Mouse (Mus musculus) liver, embryonic 16.5 days (tissue): ENCODE data around the gene Sh2b2. TPM values are rescaled to one million over a fixed set of nuclear protein-coding genes. Genes with fewer than 3 reads are reported as not detected.
"Not testable (repeated sequence)": the region's sequence is repeated elsewhere in the genome, so short reads cannot be mapped to it uniquely, and the experiment has no call there.

ENCODE experiments used
- ATAC-seq: fragments of 200-750 bp; cut with Nextera tagmentation; 2 replicates; pipeline ENCODE4 v1.8.0; 2017; ENCODE audit warnings: low read depth, mild to moderate bottlenecking, moderate number of reproducible peaks, moderate library complexity
- H3K27ac ChIP-seq: fragments of 300-500 bp; sonication (generic); 2 replicates; pipeline ENCODE4 v1.5.1; 2014; ENCODE audit warnings: mild to moderate bottlenecking, low read length
- H3K27me3 ChIP-seq: fragments of 300-500 bp; sonication (generic); 2 replicates; pipeline ENCODE4 v1.6.1; 2014; ENCODE audit warnings: low read depth, low read length, mixed read lengths; ENCODE audit not compliant: control insufficient read depth, insufficient read depth
- H3K36me3 ChIP-seq: fragments of 300-500 bp; sonication (generic); 2 replicates; pipeline ENCODE4 v1.6.1; 2014; ENCODE audit warnings: mild to moderate bottlenecking; ENCODE audit not compliant: control insufficient read depth, insufficient read depth
- H3K4me1 ChIP-seq: fragments of 300-500 bp; sonication (generic); 2 replicates; pipeline ENCODE4 v1.6.1; 2014; ENCODE audit warnings: low read depth, low read length, mixed read lengths; ENCODE audit not compliant: control insufficient read depth
- H3K4me2 ChIP-seq: fragments of 300-500 bp; sonication (generic); 2 replicates; pipeline ENCODE4 v1.6.1; 2014; ENCODE audit warnings: low read depth, low read length, mixed read lengths
- H3K4me3 ChIP-seq: fragments of 300-500 bp; sonication (generic); 2 replicates; pipeline ENCODE4 v1.5.1; 2014; ENCODE audit warnings: low read depth, mild to moderate bottlenecking, low read length
- H3K9ac ChIP-seq: fragments of 300-500 bp; sonication (generic); 2 replicates; pipeline ENCODE4 v1.6.1; 2014; ENCODE audit warnings: low read depth, low read length
- H3K9me3 ChIP-seq: fragments of 300-500 bp; sonication (generic); replicated peaks from 2 replicates; pipeline ENCODE4 v1.6.1; 2016; ENCODE audit warnings: low read length; ENCODE audit not compliant: control insufficient read depth
- whole genome bisulfite sequencing: fragments of 180-500 bp; shearing (Covaris S2); extraction: QIAGEN DNeasy Blood & Tissue Kit; methylation state at CpG from one replicate; pipeline ENCODE4 v1.1.7; 2014; ENCODE audit not compliant: insufficient replicate concordance; 5-methylcytosine and 5-hydroxymethylcytosine counted together
- polyA plus RNA-seq: library from polyadenylated mRNA; unstranded; fragments of >200 nt; fragmentation: Nextera tagmentation; extraction: Ambion mirVana; gene quantifications from 2 replicates; pipeline ENCODE4 v1.2.1, GENCODE M21; 2015

Gene Sh2b2
- polyA plus RNA-seq, 1 experiment from 2014 or later = 1.9 TPM

- H3K9ac ChIP-seq = no peak overlapping the region
- WGBS = 73% methylated on average over 12 of the region's 12 CpGs
Measured at GRCm38 (mm10) chr5:136218585-136218984, 27.8 kb downstream of the Sh2b2 start.

GRCm38 (mm10) chr5:136217932-136218381 is 28.4 kb downstream of the Sh2b2 start:
- ATAC-seq = no peak
- no peak overlapping the region for H3K4me2 ChIP-seq
- no peak overlapping the region for H3K27ac ChIP-seq
- no peaks in the 10 kb centered on the region for H3K9me3 ChIP-seq
- H3K4me1 ChIP-seq = no peaks in the 10 kb centered on the region
- no peak overlapping the region for H3K4me3 ChIP-seq
- no peaks in the 10 kb centered on the region for H3K36me3 ChIP-seq
- 36% methylated on average over 4 of the region's 4 CpGs for WGBS
- H3K9ac ChIP-seq = no peak overlapping the region
- H3K27me3 ChIP-seq = no peaks in the 10 kb centered on the region

More at GRCm38 (mm10) chr5:136218585-136218984, 27.8 kb downstream of the Sh2b2 start:
- H3K4me2 ChIP-seq = no peak overlapping the region
- no peak overlapping the region for H3K27ac ChIP-seq
- H3K36me3 ChIP-seq = no peaks in the 10 kb centered on the region
- ATAC-seq = no peak
- no peak overlapping the region for H3K4me3 ChIP-seq
- no peaks in the 10 kb centered on the region for H3K9me3 ChIP-seq
- H3K27me3 ChIP-seq = no peaks in the 10 kb centered on the region
- H3K4me1 ChIP-seq = no peaks in the 10 kb centered on the region

GRCm38 (mm10) chr5:136217004-136217665 is 29.2 kb downstream of the Sh2b2 start:
- H3K27ac ChIP-seq = no peak overlapping the region

GRCm38 (mm10) chr5:136215958-136216357 is 30.4 kb downstream of the Sh2b2 start:
- Histone ChIP-seq H3K36me3 (no peaks in the 10 kb centered on the region), H3K4me2 (no peak overlapping the region), H3K9me3 (no peaks in the 10 kb centered on the region), H3K27ac (no peak overlapping the region), H3K9ac (no peak overlapping the region), H3K4me1 (no peaks in the 10 kb centered on the region), H3K27me3 (no peaks in the 10 kb centered on the region), H3K4me3 (no peak overlapping the region)
- no peak for ATAC-seq
- 71% methylated on average over 5 of the region's 5 CpGs for WGBS

More at GRCm38 (mm10) chr5:136217004-136217665, 29.2 kb downstream of the Sh2b2 start:
- H3K36me3 ChIP-seq = no peaks in the 10 kb centered on the region
- ATAC-seq = no peak
- H3K4me1 ChIP-seq = no peaks in the 10 kb centered on the region
- 62% methylated on average over 18 of the region's 18 CpGs for WGBS
- no peaks in the 10 kb centered on the region for H3K9me3 ChIP-seq
- no peak overlapping the region for H3K4me2 ChIP-seq
- H3K27me3 ChIP-seq = no peaks in the 10 kb centered on the region
- H3K4me3 ChIP-seq = no peak overlapping the region
- no peak overlapping the region for H3K9ac ChIP-seq

GRCm38 (mm10) chr5:136215211-136215610 is 31.1 kb downstream of the Sh2b2 start:
- Histone ChIP-seq H3K9me3 (no peaks in the 10 kb centered on the region), H3K9ac (no peak overlapping the region), H3K27me3 (no peaks in the 10 kb centered on the region), H3K4me1 (no peaks in the 10 kb centered on the region), H3K36me3 (no peaks in the 10 kb centered on the region), H3K4me2 (no peak overlapping the region), H3K4me3 (no peak overlapping the region), H3K27ac (no peak overlapping the region)
- no peak for ATAC-seq
- WGBS = 68% methylated on average over 3 of the region's 3 CpGs

- WGBS = 56% methylated on average over 5 of the region's 5 CpGs
- Histone ChIP-seq H3K4me1 (no peaks in the 10 kb centered on the region), H3K4me3 (no peak overlapping the region), H3K27ac (no peak overlapping the region), H3K36me3 (no peaks in the 10 kb centered on the region), H3K9me3 (no peaks in the 10 kb centered on the region), H3K9ac (no peak overlapping the region), H3K27me3 (no peaks in the 10 kb centered on the region), H3K4me2 (no peak overlapping the region)
- no peak for ATAC-seq
Measured at GRCm38 (mm10) chr5:136213716-136214115, 32.6 kb downstream of the Sh2b2 start.

- H3K4me3 ChIP-seq = no peak overlapping the region
- ATAC-seq = no peak
- no peak overlapping the region for H3K27ac ChIP-seq
- no peak overlapping the region for H3K9ac ChIP-seq
- H3K4me2 ChIP-seq = no peak overlapping the region
- no peaks in the 10 kb centered on the region for H3K36me3 ChIP-seq
- 69% methylated on average over 11 of the region's 11 CpGs for WGBS
- no peaks in the 10 kb centered on the region for H3K27me3 ChIP-seq
- no peaks in the 10 kb centered on the region for H3K9me3 ChIP-seq
- H3K4me1 ChIP-seq = no peaks in the 10 kb centered on the region
Measured at GRCm38 (mm10) chr5:136212716-136213115, 33.6 kb downstream of the Sh2b2 start.

- not testable (repeated sequence) for H3K27me3 ChIP-seq
- 63% methylated on average over 14 of the region's 14 CpGs for WGBS
Measured at GRCm38 (mm10) chr5:136211341-136212102, 34.8 kb downstream of the Sh2b2 start.

GRCm38 (mm10) chr5:136210549-136210948 is 35.8 kb downstream of the Sh2b2 start:
- no peaks in the 10 kb centered on the region for H3K9me3 ChIP-seq
- no peak overlapping the region for H3K4me3 ChIP-seq
- no peak for ATAC-seq
- H3K27me3 ChIP-seq = no peaks in the 10 kb centered on the region
- H3K9ac ChIP-seq = no peak overlapping the region
- no peak overlapping the region for H3K4me2 ChIP-seq
- H3K36me3 ChIP-seq = no peaks in the 10 kb centered on the region
- WGBS = 26% methylated on average over 5 of the region's 5 CpGs
- H3K4me1 ChIP-seq = no peaks in the 10 kb centered on the region
- no peak overlapping the region for H3K27ac ChIP-seq

More at GRCm38 (mm10) chr5:136211341-136212102, 34.8 kb downstream of the Sh2b2 start:
- not testable (repeated sequence) for H3K4me2 ChIP-seq, H3K36me3 ChIP-seq, ATAC-seq, H3K9ac ChIP-seq, H3K4me1 ChIP-seq, H3K27ac ChIP-seq, H3K4me3 ChIP-seq, H3K9me3 ChIP-seq
